Mouse (Mus musculus) limb, embryonic 10.5 days (tissue): ENCODE measurements around the gene I830077J02Rik. TPM values are rescaled to one million over a fixed set of nuclear protein-coding genes. Genes with fewer than 3 reads are reported as not detected.

ENCODE experiments used
- DNase-seq: peaks from one replicate; pipeline ENCODE4 v3.0.0-alpha.2; 2017; ENCODE audit warnings: low spot score
- H3K27ac ChIP-seq: fragments of 300-500 bp; sonication (generic); 2 replicates; pipeline ENCODE4 v1.5.1; 2016; ENCODE audit warnings: mild to moderate bottlenecking
- H3K27me3 ChIP-seq: fragments of 300-500 bp; sonication (generic); 2 replicates; pipeline ENCODE4 v1.6.1; 2016; ENCODE audit warnings: low read depth, mild to moderate bottlenecking; ENCODE audit not compliant: poor library complexity, severe bottlenecking
- H3K36me3 ChIP-seq: fragments of 300-500 bp; sonication (generic); 2 replicates; pipeline ENCODE4 v1.6.1; 2016; ENCODE audit warnings: mild to moderate bottlenecking, moderate library complexity
- H3K4me1 ChIP-seq: fragments of 300-500 bp; sonication (generic); 2 replicates; pipeline ENCODE4 v1.6.1; 2016
- H3K4me3 ChIP-seq: fragments of 300-500 bp; sonication (generic); 2 replicates; pipeline ENCODE4 v1.5.1; 2016; ENCODE audit warnings: mild to moderate bottlenecking, moderate library complexity
- H3K9me3 ChIP-seq: fragments of 300-500 bp; sonication (generic); replicated peaks from 2 replicates; pipeline ENCODE4 v1.6.1; 2016; ENCODE audit warnings: mild to moderate bottlenecking
- WGBS: fragments of 180-500 bp; shearing (Covaris S2); methylation state at CpG from one replicate; pipeline ENCODE4 v1.1.7; 2016; 5-methylcytosine and 5-hydroxymethylcytosine counted together
- polyA plus RNA-seq: library from polyadenylated mRNA; unstranded; fragments of >200 nt; fragmentation: Nextera tagmentation; extraction: Ambion mirVana; gene quantifications from 2 replicates; pipeline ENCODE4 v1.2.1, GENCODE M21; 2016

I830077J02Rik gene
- polyA plus RNA-seq: 0.41 and 0.54 TPM in 2 replicates

GRCm38 (mm10) chr3:105932240-105933071, at the start of gene I830077J02Rik:
Gene I830077J02Rik (minus strand): TSS chr3:105932664.
- WGBS: 84% methylated on average over 8 of the region's 8 CpGs
- no peak for DNase-seq
- no peak within 1 kb of the TSS for H3K27ac ChIP-seq
- peaks cover 9% of the 10 kb centered on the region for H3K36me3 ChIP-seq
- no peaks in the 10 kb centered on the region for H3K9me3 ChIP-seq
- no peaks in the 10 kb centered on the region for H3K27me3 ChIP-seq
- no peak within 1 kb of the TSS for H3K4me3 ChIP-seq
- no peaks in the 10 kb centered on the region for H3K4me1 ChIP-seq

GRCm38 (mm10) chr3:105974174-105974573, 41.7 kb upstream of the I830077J02Rik start:
- no peak for DNase-seq
- H3K4me3 ChIP-seq: no peak overlapping the region
- 94% methylated on average over 2 of the region's 2 CpGs for WGBS
- H3K4me1 ChIP-seq: no peaks in the 10 kb centered on the region
- H3K27ac ChIP-seq: no peak overlapping the region
- no peaks in the 10 kb centered on the region for H3K9me3 ChIP-seq
- no peaks in the 10 kb centered on the region for H3K27me3 ChIP-seq
- peaks cover 21% of the 10 kb centered on the region for H3K36me3 ChIP-seq

GRCm38 (mm10) chr3:105973411-105973810, 40.9 kb upstream of the I830077J02Rik start, which contains the start of gene Ovgp1:
Gene Ovgp1 (plus strand): TSS chr3:105973711.
- Histone ChIP-seq H3K4me3 (no peak within 1 kb of the TSS), H3K36me3 (peaks cover 28% of the 10 kb centered on the region), H3K27me3 (no peaks in the 10 kb centered on the region), H3K27ac (no peak within 1 kb of the TSS), H3K4me1 (no peaks in the 10 kb centered on the region), H3K9me3 (no peaks in the 10 kb centered on the region)
- 83% methylated on average over 3 of the region's 3 CpGs for WGBS
- DNase-seq: no peak

GRCm38 (mm10) chr3:105971831-105972446, 39.5 kb upstream of the I830077J02Rik start:
- Histone ChIP-seq H3K4me1 (no peaks in the 10 kb centered on the region), H3K27ac (no peak overlapping the region), H3K4me3 (no peak overlapping the region), H3K36me3 (peaks cover 43% of the 10 kb centered on the region), H3K9me3 (no peaks in the 10 kb centered on the region), H3K27me3 (no peaks in the 10 kb centered on the region)
- 84% methylated on average over 5 of the region's 5 CpGs for WGBS
- DNase-seq: no peak

DNA sequence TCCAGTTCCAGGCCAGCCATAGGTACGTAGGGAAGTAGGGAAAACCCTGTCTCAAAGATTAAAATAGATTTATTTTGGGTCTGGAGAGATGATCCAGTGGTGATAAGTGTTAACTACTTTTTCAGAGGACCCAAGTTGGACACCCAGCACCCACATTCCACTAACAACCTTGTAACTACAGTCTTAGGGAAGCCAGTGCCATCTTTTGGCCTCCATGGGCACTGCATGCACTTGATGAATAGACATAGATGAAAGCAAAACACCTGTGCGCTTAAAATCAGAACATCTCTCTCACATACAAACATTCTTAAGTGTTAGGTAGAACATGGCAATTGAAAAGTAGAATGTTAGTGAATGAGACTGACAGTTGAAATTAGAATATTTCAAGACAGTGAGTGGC, 28.2 kb upstream of the I830077J02Rik start:
- Histone ChIP-seq H3K36me3 (peaks cover 73% of the 10 kb centered on the region), H3K4me3 (peak overlapping the region; percentile 94), H3K27ac (no peak overlapping the region), H3K4me1 (peaks cover 16% of the 10 kb centered on the region), H3K27me3 (no peaks in the 10 kb centered on the region), H3K9me3 (no peaks in the 10 kb centered on the region)
- 90% methylated on average over 2 of the region's 2 CpGs for WGBS
- DNase-seq: no peak

DNA sequence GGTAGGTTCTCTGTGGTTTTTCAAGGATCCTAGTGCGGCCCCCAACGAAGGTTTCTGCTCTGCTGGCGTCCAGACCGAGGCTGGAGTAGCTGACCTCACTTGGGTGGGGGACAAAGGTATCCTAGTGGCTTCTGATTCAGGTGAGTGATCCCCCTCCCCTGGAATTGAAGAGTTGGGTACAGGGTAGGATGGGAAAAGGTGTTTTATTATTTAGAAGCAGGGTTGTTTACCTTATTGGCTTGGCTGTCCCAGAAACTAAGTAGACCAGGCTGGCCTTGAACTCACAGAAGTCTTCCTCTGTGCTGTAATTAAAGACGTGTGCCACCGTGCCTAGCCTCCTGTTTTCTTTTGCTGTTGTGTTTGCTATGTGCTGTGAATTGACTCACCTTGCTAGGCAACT, 27.5 kb upstream of the I830077J02Rik start, which contains the start of gene Atp5f1:
Gene Atp5f1 (minus strand): TSS at position 101 of the 400 bp plus-strand sequence.
- Histone ChIP-seq H3K4me3 (peak within 1 kb of the TSS; percentile 94), H3K4me1 (peaks cover 16% of the 10 kb centered on the region), H3K9me3 (no peaks in the 10 kb centered on the region), H3K27me3 (no peaks in the 10 kb centered on the region), H3K27ac (peak within 1 kb of the TSS; percentile 94), H3K36me3 (peaks cover 73% of the 10 kb centered on the region)
- no peak for DNase-seq
- 6% methylated on average over 6 of the region's 6 CpGs for WGBS

DNA sequence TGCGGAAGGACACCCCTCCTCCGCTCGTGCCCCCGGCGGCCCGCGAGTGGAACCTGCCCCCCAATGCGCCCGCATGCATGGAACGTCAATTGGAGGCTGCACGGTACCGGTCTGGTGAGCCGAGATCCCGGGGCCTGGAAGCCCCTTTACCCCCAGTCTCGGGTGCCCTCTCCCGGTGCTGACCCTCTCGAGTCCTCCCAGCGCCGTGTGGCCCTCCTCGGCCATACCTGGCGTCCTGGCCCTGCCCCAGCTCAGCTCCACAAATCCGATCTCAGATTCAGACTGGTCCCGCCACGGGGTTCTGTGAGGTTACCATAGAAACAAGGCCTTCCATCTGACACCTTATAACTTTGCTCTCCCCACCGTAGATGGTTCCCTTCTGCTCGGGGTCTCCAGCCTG, 27.1 kb upstream of the I830077J02Rik start:
- H3K36me3 ChIP-seq: peaks cover 73% of the 10 kb centered on the region
- DNase-seq: no peak
- no peaks in the 10 kb centered on the region for H3K27me3 ChIP-seq
- H3K4me3 ChIP-seq: peak overlapping the region; percentile 94
- WGBS: 1% methylated on average over 26 of the region's 26 CpGs
- H3K4me1 ChIP-seq: peaks cover 16% of the 10 kb centered on the region
- peak overlapping the region; percentile 94 for H3K27ac ChIP-seq
- H3K9me3 ChIP-seq: no peaks in the 10 kb centered on the region

DNA sequence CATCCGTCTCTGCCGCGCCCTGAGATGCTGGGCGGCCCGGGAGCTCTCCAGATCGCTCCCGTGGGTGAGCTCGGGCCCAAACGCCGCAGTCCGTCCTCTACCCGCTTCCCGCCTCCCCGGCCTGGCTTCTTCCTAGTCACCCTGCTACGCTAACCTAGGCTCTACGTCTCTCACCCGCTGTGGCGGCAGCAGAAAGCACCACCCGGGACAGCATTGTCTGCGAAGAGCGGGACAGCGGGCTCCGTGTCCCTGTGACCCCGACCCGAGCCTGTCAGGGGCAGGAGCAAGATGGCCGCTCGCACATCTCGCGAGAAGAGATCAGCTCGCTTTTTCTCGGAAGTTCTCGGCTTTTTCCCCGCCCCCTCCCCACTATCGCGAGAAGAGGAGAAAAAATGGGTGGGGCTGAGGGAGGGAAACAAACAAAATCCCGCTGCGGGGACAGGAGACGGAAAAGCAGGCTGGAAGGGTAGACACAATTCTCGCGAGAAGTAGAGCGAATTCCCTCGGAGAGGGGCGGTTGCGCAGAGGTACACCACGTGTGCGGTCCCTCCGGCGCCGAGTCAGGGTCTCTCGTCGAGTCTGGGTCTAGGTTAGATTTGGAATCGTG, 26.6 kb upstream of the I830077J02Rik start, which contains the start of gene Wdr77:
Gene Wdr77 (plus strand): TSS at position 396 of the 607 bp plus-strand sequence.
- peak within 1 kb of the TSS; percentile 94 for H3K27ac ChIP-seq
- under 1% methylated on average over 52 of the region's 52 CpGs for WGBS
- H3K4me3 ChIP-seq: peak within 1 kb of the TSS; percentile 94
- DNase-seq: peak; percentile 98
- H3K36me3 ChIP-seq: peaks cover 73% of the 10 kb centered on the region
- H3K9me3 ChIP-seq: no peaks in the 10 kb centered on the region
- H3K4me1 ChIP-seq: peaks cover 16% of the 10 kb centered on the region
- no peaks in the 10 kb centered on the region for H3K27me3 ChIP-seq

DNA sequence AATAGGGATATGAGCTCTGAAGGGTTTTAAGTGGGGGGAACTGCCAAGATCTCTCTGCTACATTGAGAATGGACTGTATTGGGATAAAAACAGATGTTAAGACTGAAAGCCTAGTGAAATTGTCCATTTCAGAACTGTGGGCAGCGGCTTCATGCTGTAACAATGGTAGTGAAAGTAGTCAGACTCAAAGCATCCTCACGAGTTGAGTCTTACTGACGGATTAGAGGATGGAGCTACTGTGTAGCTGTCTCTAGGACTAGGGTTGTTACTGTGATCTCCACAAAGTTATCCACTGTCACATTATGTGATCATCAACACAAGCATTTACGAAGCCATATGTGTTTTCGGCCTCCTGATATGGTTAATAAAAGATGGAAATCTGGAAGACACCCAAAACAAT, 25.7 kb upstream of the I830077J02Rik start:
- 58% methylated on average over 5 of the region's 5 CpGs for WGBS
- Histone ChIP-seq H3K27ac (peak overlapping the region; percentile 94), H3K4me1 (peaks cover 16% of the 10 kb centered on the region), H3K36me3 (peaks cover 73% of the 10 kb centered on the region), H3K4me3 (peak overlapping the region; percentile 94), H3K27me3 (no peaks in the 10 kb centered on the region), H3K9me3 (no peaks in the 10 kb centered on the region)
- DNase-seq: no peak

DNA sequence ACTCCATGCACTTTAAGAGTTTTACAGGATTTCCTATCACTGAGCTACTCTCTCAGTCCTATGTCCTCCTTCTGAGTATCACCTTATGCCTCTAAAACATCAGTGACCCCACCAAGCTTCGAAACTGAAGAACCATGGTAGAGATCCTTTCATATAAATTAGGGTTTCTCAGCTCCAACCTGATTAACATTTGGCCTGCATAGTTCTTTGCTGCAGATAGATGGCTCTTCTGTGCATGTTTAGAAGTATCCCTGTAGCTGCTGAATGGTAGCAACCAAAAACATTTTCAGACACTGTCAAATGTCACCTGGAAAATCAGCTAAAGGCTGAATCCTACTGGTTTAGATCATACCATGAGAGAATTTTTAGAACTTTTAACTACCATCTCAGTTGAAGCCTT, 24.8 kb upstream of the I830077J02Rik start:
- Histone ChIP-seq H3K4me1 (peaks cover 16% of the 10 kb centered on the region), H3K36me3 (peaks cover 73% of the 10 kb centered on the region), H3K27ac (no peak overlapping the region), H3K27me3 (no peaks in the 10 kb centered on the region), H3K9me3 (no peaks in the 10 kb centered on the region), H3K4me3 (no peak overlapping the region)
- DNase-seq: no peak
- WGBS: 96% methylated on average over 1 of the region's 1 CpGs

DNA sequence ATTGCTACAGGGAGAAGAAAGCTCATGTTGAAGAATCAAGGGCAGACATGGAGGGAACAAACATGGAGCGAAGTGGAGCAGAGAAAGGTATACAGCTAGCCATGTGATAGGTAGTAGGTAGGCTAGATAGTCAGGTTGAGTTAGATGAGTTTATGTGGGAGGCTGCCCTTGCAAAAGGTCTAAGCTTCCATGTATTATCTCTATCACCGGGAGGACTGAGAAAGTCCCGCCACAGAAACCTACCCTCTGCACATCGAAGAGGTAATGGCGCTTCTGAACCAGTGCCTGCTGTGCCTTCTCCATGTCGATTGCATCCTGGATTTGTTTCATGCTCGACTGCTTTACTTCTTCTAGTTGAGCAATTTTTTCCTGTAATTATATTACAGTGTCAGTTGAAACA, 18.9 kb upstream of the I830077J02Rik start:
- DNase-seq: no peak
- Histone ChIP-seq H3K36me3 (peaks cover 100% of the 10 kb centered on the region), H3K27me3 (no peaks in the 10 kb centered on the region), H3K4me1 (no peaks in the 10 kb centered on the region), H3K27ac (no peak overlapping the region), H3K9me3 (no peaks in the 10 kb centered on the region), H3K4me3 (no peak overlapping the region)
- 98% methylated on average over 7 of the region's 7 CpGs for WGBS

DNA sequence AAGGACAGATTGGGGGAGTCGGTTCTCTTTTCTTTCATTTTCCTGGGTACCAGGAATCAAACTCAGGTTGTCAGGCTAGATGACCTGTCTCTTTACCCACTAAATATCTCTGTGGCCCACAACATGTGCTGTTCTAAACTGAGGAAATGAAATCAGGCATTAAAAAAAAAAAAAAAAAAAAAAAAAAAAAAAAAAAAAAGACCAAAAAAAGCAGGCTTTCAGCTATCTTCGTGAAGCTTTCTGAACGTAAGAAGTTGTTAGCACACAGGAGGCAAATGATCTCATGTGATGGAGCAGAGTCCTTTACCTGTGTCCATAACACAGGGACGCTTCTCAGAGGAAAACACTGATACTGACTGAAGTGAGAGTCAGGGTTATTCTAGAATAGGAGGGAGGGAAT, 3.6 kb upstream of the I830077J02Rik start:
- DNase-seq: no peak
- whole genome bisulfite sequencing: 95% methylated on average over 4 of the region's 4 CpGs
- no peaks in the 10 kb centered on the region for H3K27me3 ChIP-seq
- no peak overlapping the region for H3K27ac ChIP-seq
- H3K36me3 ChIP-seq: peaks cover 37% of the 10 kb centered on the region
- no peaks in the 10 kb centered on the region for H3K9me3 ChIP-seq
- H3K4me1 ChIP-seq: no peaks in the 10 kb centered on the region
- no peak overlapping the region for H3K4me3 ChIP-seq

GRCm38 (mm10) chr3:105935033-105935432, 2.6 kb upstream of the I830077J02Rik start:
- no peaks in the 10 kb centered on the region for H3K4me1 ChIP-seq
- no peaks in the 10 kb centered on the region for H3K9me3 ChIP-seq
- WGBS: 90% methylated on average over 5 of the region's 5 CpGs
- DNase-seq: no peak
- no peaks in the 10 kb centered on the region for H3K27me3 ChIP-seq
- peaks cover 26% of the 10 kb centered on the region for H3K36me3 ChIP-seq
- H3K4me3 ChIP-seq: no peak overlapping the region
- H3K27ac ChIP-seq: no peak overlapping the region
